Mouse (Mus musculus) E14TG2a.4 (cell line): ENCODE measurements around the gene Gm5129.

Source experiments
- H3K27me3 ChIP-seq: 2 replicates; pipeline ENCODE4 v1.6.1; 2014; ENCODE audit warnings: low read length, control low read depth; ENCODE audit not compliant: insufficient read depth
- H3K36me3 ChIP-seq: 2 replicates; pipeline ENCODE4 v1.6.1; 2014; ENCODE audit warnings: low read length, control low read depth; ENCODE audit not compliant: insufficient read depth
- H3K4me1 ChIP-seq: replicated peaks from 2 replicates; pipeline ENCODE4 v1.6.1; 2014; ENCODE audit warnings: low read depth, low read length, control low read depth
- H3K4me3 ChIP-seq: replicated peaks from 2 replicates; pipeline ENCODE4 v1.5.1; 2014; ENCODE audit warnings: mild to moderate bottlenecking, low read length
- H3K9me3 ChIP-seq: 2 replicates; pipeline ENCODE4 v1.6.1; 2014; ENCODE audit warnings: low read length, control low read depth
- CTCF ChIP-seq: conservative IDR thresholded peaks from 2 replicates; pipeline ENCODE4 v1.5.1; 2014; ENCODE audit warnings: low read length
- NANOG ChIP-seq: IDR thresholded peaks from 2 replicates; pipeline ENCODE4 v1.6.1; 2014; ENCODE audit warnings: borderline replicate concordance, low read length, mixed read lengths
- POU5F1 ChIP-seq: IDR thresholded peaks from 2 replicates; pipeline ENCODE4 v1.6.1; 2014; ENCODE audit warnings: low read length, borderline replicate concordance

Gm5129 gene

DNA sequence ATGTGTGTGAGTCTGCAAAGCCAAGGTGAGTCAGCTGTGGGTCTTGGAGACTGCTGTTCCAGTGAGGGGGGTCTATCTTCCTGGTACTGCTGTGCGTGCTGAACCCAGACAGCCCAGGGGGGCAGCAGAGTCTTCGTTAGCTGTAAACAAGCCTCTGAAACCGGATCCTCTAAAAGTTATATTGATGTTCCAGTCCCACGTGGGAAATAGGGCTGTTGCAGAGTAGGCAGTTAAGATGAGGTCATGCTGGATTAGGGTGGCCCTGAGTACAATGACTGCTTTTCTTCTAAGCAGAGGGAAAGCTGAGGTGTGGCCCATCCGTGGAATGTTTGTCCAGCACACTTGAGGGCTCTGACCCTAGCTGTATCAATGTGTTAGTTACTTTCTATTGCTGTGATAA lies 27.5 kb downstream of the Gm5129 start:
- H3K9me3 ChIP-seq: no peaks in the 10 kb centered on the region
- peaks cover 24% of the 10 kb centered on the region for H3K4me1 ChIP-seq
- H3K36me3 ChIP-seq: no peaks in the 10 kb centered on the region
- no peak for TF ChIP-seq NANOG
- TF ChIP-seq POU5F1: no peak
- no peak for TF ChIP-seq CTCF
- H3K4me3 ChIP-seq: no peak overlapping the region
- H3K27me3 ChIP-seq: no peaks in the 10 kb centered on the region

DNA sequence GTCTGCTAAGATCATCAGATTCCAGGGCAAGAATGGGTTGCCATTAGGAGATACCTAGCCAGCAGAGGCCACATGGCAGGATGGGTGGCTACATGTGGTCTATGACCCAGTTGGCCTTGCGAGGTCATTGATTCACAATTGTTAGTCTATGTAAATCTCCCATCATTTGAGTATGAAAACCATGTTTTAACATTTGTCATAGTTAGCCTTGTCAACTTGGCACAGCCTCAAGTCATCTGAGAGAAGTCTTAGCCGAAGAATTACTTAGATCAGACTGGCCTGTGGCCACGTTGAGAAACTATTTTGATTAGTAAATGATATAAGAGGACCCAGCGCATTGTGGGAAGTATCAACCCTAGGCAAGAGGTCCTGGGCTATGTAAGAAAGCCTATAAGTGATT lies 28.5 kb downstream of the Gm5129 start:
- Histone ChIP-seq H3K4me3 (no peak overlapping the region), H3K27me3 (0 out of 2 replicates have a peak, but pooled peaks cover 3% of the 10 kb centered on the region), H3K4me1 (peaks cover 20% of the 10 kb centered on the region), H3K9me3 (no peaks in the 10 kb centered on the region), H3K36me3 (no peaks in the 10 kb centered on the region)
- TF ChIP-seq CTCF (no peak), POU5F1 (no peak), NANOG (no peak)

DNA sequence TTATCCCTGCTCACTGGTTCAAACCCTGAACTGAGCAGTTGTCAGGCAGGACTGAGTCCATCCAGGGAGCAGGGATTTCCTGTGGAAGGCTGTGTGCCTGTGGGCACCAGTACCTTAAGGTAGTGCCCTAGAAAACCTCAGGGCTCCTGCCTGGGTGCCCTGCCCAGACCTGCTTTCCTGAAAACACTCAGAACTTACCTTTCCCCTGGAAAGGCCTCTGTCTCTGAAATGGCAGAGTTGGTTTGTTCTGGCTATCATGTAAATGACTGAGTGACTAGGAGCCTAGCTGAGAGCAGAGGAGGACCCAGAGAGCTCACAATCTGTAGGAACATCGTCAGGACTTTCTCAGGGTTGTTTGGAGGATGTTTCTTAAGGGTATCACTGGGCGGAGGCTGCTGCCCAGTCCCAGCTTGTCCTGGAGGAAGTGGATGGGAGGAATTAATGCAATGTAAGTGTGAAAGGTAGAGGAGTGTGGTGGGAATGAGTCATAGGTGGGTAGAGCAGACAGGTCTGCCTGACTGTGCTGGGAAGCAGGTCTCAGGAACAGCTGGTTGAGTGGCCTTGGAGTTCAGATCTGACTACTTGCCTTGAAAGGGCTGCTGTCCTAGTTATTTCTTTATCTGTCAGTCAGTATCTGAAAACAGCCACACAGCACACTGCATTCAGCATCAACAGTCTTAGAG lies 36.1 kb downstream of the Gm5129 start:
- Histone ChIP-seq H3K4me3 (no peak overlapping the region), H3K9me3 (peaks cover 26% of the 10 kb centered on the region), H3K27me3 (peaks cover 5% of the 10 kb centered on the region; the same call in 1 of the 2 replicates), H3K4me1 (peaks cover 22% of the 10 kb centered on the region), H3K36me3 (no peaks in the 10 kb centered on the region)
- TF ChIP-seq NANOG: no peak
- no peak for TF ChIP-seq POU5F1
- no peak for TF ChIP-seq CTCF

DNA sequence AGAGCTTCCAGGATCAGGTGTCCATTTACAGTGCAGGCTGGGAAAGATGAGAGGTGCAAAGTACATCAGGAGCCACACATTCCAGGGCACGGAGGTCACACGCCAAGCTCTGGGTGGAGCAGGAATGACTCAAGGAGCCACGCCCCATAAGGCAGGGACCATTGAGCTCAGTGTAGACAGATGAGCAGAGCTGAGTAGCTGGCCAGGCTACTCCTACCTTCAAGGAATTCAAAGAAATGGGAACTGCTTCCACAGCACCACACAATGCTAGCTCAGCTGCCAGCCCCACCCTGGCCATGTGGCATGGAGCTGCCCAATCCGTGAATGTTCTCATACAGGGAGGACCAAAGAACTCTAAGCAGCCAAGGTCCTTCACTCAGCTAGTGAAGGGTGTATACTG lies 37.2 kb downstream of the Gm5129 start:
- TF ChIP-seq POU5F1 (no peak), CTCF (no peak), NANOG (no peak)

DNA sequence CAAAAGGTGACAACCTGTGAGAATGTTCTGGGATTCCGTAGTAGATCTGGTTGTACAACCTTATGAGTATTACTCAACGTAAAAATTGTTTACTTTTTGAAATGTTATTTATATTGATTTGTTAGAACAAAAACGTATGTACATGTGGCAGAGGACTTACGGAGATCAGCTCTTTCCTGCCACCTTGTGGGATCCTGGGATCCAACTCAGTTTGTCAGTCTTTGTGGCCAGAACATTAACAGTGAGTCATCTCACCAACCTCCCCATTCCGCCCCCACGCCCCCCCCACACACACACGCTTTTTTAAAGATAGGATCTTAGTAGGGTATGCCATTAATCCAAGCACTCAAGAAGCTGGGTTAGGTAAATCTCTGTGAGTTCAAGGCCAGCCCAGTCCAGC lies 47.4 kb downstream of the Gm5129 start:
- Histone ChIP-seq H3K4me3 (no peak overlapping the region), H3K36me3 (no peaks in the 10 kb centered on the region), H3K27me3 (no peaks in the 10 kb centered on the region), H3K9me3 (no peaks in the 10 kb centered on the region), H3K4me1 (peaks cover 6% of the 10 kb centered on the region; the same call in 1 of the 2 replicates)
- TF ChIP-seq CTCF: no peak
- TF ChIP-seq NANOG: no peak
- no peak for TF ChIP-seq POU5F1

More for the DNA sequence above, 37.2 kb downstream of the Gm5129 start:
- peaks cover 26% of the 10 kb centered on the region for H3K9me3 ChIP-seq
- H3K4me1 ChIP-seq: peaks cover 22% of the 10 kb centered on the region
- H3K36me3 ChIP-seq: no peaks in the 10 kb centered on the region
- H3K4me3 ChIP-seq: no peak overlapping the region
- H3K27me3 ChIP-seq: peaks cover 5% of the 10 kb centered on the region; the same call in 1 of the 2 replicates

DNA sequence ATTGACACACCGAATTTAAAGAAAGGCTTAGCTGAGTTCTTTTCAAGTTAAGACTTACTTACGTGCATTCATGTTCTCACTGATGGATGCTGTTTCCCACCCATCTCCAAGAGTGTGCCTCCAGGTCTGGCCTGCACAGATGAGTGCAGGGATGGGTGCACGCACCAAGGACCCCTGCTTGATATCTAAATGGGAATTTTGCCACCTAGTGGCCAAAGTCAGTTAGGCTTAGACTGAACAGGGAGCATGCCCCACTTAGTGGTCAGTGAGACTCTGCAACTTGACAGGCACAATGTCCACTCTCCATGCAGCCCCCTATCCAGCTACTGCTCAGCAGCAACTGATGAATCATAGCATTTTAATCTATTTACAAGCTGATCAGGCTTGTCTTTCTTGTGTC lies 48.1 kb downstream of the Gm5129 start:
- peaks cover 3% of the 10 kb centered on the region for H3K9me3 ChIP-seq
- H3K36me3 ChIP-seq: no peaks in the 10 kb centered on the region
- peaks cover 6% of the 10 kb centered on the region; the same call in 1 of the 2 replicates for H3K4me1 ChIP-seq
- no peaks in the 10 kb centered on the region for H3K27me3 ChIP-seq
- H3K4me3 ChIP-seq: no peak overlapping the region
- no peak for TF ChIP-seq POU5F1
- no peak for TF ChIP-seq NANOG
- peak; percentile 72 for TF ChIP-seq CTCF
